Mouse (Mus musculus) testis, adult 2 months (tissue): ENCODE data around the gene Zglp1.

ENCODE experiments used
- CTCF ChIP-seq: fragments of 200-500 bp; IDR thresholded peaks from 2 replicates; pipeline ENCODE4 v1.5.1; 2012; ENCODE audit warnings: low read depth, mild to moderate bottlenecking, inconsistent platforms, low read length, moderate library complexity; ENCODE audit not compliant: control insufficient read depth, insufficient read depth, insufficient replicate concordance
- POLR2A ChIP-seq: fragments of 200-500 bp; IDR thresholded peaks from 2 replicates; pipeline ENCODE4 v1.6.1; 2012; ENCODE audit warnings: low read depth, mild to moderate bottlenecking, inconsistent platforms, low read length, moderate library complexity; ENCODE audit not compliant: control insufficient read depth

GRCm38 (mm10) chr9:21097793-21098192, 30.9 kb upstream of the Zglp1 start:
- TF ChIP-seq CTCF (no peak), POLR2A (no peak)
